Mouse (Mus musculus): ENCODE measurements at regions not wholly inside any gene's neighbourhood (a gene's known extent, or its start where the extent isn't known, plus 50 kb on each side); places are given as distances from the start of the nearest gene placed in this dataset.

DNA sequence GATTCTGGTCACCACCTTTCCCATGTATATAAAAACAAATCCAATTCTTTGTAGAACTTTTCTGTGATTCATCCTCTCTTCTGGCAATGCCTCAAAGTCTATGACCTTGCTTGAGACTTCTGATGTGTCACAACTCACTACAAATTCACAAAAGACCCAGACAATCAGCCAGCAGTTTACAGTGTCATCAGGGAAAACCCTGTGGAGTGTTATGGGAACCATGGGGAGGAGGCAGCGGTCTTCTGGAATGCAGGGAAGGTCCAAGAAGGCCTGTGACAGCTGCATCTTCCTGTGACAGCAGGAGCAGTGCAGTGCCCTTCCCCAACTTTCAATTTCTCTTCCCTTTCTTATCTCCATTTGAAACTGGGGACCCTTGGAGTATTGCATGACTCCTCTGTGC is 877.9 kb downstream of the A830018L16Rik start:
- no peak for DNase-seq (ENCODE audit: low spot score in 2 of 2)

DNA sequence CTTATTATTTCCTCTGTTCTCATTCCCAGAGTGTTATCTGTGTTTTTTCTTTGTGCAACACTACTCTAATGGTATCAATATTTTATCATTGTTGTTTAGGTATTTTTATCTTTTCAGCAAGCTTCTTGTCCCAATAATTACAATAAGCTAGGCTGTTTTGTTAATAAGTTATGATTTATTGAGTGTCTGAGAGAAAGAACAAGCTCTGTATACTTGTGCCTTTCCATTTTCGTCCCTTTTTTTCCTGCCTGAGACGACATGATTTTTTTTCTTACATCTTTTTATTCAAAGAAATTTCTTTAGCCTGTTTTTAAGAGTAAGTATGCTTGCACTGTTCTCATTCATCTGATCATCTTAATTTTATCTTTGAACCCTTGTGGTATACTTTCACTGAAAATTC is 904.1 kb downstream of the A830018L16Rik start:
- DNase-seq (ENCODE audit: low spot score in 2 of 2) = no peak

DNA sequence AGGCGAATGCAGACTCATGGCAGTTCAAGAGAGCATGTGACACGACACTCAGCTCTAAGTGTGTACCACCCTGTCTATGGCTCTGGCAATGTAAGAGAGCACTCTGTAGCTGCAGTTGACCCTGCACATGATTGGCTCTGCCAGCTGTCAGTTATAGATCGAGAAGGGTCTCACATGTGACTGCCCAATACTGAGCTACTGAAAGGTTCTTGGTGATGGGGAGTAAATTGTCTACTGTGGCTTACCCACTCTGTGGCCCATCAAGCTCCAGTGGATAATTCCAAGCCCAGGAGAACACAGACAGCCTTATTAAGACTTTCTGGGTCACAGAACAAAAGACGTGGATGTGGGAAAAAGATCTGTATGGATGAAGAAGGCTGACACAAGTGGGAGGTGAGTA is 920.3 kb downstream of the A830018L16Rik start:
- DNase-seq (ENCODE audit: low spot score in 2 of 2) = no peak

DNA sequence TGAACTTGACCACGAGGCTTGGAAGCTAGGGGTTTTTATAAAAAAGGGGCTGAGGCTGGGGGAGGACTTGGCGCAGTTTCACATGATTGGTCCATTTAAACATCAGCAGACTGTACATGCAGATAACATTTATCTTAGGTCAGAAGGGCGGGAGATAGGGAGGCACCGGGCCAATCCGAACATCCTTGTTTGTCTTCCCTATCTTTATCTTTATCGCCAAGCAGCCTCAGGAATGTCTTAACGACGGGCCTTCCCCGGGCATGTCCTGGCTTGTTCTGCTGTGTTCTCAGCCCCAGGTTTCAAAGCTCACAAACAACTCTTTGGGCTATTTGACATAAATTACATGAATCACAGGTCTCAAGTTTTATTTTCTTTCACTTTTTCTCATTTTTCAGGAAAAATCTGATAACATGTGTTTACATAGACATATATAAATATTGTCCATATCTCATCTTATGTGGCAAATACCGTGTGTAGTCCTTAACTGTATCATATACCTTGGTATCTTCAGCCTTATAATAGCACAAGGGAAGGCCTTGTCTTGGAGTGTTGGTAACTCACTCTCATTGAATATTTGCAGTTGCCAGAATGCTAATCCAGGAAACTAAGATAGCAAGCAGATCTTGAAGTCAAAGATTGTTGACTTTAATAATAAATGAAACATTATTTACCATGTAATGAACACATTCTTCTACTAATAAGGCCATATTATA is 931.0 kb downstream of the A830018L16Rik start:
- DNase-seq (ENCODE audit: low spot score in 2 of 2) = no peak

DNA sequence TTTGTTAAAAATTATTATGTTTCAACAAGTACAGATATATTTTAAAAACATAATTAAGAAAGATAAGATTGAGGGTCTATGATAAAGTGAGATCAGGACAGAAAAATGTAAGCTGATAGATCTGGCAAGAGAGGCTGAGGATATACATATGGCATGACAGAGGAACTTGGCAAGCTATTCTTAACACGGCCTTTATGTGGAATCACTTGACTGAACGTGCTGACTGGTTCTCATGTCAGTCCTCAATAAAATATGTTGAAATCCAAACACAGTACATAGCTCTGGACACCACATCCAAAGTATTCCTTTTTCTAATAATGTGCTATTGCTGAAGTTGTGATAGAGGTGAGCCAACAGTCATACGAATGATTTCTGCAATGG is 931.5 kb downstream of the A830018L16Rik start:
- no peak for DNase-seq (ENCODE audit: low spot score in 2 of 2)

DNA sequence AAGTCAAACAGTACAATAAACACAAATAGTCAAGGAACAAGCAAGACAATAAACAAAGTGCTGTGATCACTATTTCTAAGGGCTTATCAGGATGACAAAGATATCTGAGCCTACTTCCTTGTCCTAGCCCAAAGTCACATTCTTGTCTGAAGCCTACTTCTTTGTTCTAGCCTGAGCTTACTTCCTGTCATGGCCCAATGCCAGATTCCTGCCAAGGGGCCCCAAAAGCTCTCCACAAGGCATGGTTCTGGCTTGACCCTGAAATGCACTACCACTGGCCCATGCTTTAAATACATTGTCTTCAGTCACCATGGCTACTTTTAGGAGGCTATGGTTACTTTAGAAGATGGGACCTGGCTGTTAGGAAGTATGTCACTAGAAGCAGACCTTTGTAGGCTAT is 940.6 kb downstream of the A830018L16Rik start:
- no peak for DNase-seq (ENCODE audit: low spot score in 2 of 2)

DNA sequence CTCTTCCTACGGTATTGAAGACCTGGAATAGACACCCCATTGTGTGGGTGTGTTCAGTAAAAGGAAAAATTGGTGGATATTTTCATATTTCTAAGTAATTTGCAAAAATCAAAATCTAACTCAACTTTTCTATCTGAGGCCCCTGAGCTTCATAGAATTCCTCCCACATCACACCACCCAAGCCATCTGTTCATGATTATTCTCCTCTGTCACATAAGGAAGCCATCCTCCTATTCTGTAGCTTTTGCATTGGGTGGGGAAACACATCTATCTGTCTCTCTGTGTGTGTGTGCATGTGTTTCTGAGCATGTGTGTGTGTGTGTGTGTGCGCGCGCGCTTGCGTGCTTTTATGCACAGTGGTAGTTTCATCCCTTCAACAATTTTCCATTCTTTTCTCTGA is 954.0 kb downstream of the A830018L16Rik start:
- DNase-seq (ENCODE audit: low spot score in 2 of 2) = peak; percentile 66 to 86

DNA sequence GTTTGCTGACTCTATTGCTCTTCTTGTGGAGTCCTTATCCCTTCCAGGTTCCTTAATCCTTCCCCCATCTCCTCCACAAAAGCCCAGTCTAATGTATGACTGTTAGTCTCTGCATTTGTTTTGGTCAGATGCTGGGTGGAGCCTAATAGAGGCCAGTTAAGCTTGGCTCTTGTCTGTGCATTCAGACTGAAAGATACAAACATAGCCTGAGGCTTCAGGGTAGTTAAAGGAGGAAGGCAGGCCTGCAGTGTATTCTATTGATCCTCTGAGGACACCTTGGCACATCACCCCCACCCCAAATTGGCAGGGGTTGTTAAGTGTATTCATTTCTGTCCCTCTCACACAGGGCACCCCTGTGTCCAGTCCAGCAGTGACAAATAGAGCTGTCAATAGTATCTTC is 959.1 kb downstream of the A830018L16Rik start:
- DNase-seq (ENCODE audit: low spot score in 2 of 2) = no peak

DNA sequence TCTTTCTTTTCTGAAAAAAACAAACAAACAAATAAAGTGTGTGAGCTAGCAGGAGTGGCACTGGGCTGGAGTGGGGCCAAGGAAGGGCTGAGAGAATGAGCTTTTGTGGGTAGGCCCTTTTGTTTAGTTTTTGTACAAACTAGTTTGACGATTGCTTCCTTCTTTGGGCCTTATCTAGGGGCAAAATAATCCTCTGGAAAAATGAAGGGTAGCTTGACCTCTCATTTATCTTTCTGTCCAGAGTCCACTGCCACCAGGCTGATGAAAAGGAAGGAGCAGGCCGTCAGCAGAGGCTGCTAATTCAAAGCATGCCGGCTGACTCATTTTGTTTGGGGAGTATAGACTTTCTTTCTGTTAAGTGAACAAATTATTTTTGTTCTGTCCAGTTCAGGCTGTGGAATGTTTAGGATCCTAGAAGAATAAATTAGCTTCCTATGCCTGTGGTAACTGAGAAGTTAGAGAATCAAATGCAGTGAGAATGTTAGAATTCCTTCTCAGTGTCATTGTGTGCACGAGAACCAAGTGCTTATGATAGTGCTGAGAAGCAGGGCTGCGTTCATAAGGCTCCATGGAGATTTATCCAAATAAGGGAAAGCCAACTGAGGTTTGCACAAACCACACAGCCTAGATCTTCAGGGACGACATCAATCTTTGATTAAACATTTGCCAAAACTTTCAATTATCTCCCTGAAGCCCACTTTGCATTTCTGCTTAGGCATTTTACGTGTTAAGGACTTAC is 984.4 kb downstream of the A830018L16Rik start:
- no peak for DNase-seq (ENCODE audit: low spot score in 2 of 2)

DNA sequence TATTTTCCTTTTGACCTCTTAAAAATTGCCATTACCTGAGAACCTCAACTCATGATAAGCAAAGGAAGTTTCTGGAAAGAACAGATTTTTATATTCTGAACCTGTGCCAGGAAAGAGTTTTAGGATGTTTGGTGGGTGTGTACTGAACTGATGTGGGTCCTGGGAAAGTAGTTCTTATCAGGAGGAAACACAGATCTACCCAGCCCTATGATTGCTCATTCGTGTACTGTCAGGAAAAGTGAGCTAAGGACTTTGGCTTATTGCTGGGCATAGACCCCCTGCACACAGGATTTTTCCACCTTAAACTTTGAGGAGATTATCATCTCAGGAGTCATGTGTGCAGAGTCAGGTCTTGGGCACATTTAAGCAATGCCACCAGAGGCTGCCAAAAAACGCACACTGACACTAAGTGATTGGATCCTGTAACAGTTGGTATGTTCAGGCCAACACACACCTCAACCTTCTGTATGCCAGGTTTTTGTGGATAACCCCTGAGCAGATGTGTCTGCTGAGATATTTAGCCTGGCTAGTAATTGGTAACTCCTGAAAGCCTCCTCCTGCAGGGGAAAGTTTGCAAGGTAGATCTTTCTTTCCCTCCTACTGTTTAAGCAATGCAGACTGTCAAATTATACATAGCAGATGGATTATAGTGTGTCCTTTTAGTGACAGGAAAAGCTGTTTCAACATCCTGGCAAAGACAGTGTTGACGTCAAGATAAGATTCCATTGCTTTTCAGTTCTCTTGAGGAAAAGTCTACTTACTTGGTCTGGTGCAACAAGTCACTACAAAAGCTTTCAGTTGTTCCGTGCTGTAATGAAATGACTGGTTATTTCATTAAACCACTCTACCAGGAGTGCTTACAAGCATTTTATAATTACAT is 991.7 kb downstream of the A830018L16Rik start:
- DNase-seq (ENCODE audit: low spot score in 2 of 2) = peak in 1 of 2 experiments; percentile 10

DNA sequence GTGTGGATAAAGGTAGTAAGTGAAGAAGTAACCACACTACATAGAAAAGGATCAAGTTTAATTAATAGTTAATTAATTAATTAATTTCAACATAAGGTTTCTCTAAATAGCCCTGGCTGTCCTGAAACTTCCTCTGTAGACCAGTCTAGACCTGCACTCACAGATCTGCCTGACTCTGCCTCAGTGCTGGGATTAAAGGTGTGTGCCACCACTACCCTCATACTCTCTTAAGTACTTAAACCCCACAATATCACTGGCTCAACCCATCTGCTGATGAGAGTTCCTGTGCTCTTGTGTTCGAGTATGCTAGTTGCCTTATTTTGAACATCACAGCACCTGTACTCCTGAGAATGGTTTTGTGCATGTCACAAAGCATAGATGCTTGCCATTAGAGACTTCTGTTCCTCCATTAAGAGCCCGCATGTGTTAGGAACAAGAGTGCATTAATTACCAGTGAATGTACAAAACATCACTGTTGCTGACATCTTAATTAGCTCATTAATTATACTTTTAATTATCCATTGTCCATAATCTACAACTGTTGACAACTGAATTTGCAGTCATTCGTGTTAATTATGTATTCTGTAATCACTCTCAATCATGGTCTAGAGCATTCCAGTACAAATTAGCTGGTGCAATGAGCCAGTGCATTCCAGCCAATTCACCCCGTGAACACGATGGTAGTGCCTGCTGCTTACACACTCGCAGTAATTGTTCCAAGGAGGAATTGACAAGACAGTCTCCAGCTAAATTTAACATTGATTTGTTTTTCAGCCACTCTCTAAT is 996.0 kb downstream of the A830018L16Rik start:
- DNase-seq (ENCODE audit: low spot score in 2 of 2) = no peak

DNA sequence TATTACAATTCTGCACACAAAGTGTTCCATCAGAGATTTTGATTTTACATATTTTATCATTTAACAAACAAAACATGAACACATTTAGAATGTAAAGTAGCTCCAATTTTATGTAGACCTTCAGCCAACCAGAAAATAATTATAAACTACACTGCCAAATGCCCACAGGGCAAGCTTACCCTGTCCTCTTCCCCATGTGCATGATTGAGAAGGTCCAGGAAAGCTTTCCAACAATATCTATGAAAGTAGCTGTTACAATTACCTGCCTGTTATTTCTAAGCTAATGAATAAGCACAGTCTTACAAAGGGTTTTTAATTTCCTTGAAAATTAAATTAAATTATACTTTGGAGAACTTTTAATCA is 996.6 kb downstream of the A830018L16Rik start:
- no peak for DNase-seq (ENCODE audit: low spot score in 2 of 2)

DNA sequence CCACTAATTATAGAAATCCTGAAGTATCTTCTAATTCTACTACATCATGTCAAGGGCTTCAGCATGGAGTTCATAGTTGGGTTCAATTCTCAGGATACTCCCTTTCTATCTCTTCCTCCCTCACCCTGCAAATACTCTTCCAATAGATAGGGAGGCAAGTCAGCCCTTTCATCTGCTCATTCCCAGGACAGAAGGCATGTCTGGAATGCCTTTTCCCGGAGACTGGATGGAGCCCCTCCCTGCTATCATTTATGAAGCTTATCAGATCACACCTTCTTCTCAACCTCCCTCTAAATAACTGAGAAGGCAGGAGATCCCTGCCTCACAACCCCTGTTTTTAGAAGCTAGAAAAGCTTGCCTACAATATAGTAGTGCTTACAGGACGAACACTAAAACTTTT is 1010.6 kb downstream of the A830018L16Rik start:
- no peak for DNase-seq (ENCODE audit: low spot score in 2 of 2)

DNA sequence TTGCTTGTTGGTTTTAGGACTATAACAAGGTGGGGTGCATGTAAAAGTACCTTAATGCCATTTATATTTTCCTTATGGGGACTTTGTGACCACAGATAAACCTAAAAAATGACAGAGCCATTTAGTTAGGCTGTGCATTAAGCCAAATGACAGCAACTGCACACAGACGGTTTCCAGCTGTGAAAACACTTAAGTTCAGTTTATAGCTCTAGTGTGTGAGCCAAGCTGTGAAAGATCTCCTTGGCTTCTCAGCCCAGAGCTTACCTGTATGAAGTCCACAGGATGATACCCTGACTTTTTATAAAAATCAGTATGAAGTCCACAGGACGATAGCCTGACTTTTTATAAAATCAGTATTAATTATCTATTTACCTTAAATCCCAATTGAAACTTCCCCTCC is 1024.0 kb downstream of the A830018L16Rik start:
- no peak for DNase-seq (ENCODE audit: low spot score in 2 of 2)

DNA sequence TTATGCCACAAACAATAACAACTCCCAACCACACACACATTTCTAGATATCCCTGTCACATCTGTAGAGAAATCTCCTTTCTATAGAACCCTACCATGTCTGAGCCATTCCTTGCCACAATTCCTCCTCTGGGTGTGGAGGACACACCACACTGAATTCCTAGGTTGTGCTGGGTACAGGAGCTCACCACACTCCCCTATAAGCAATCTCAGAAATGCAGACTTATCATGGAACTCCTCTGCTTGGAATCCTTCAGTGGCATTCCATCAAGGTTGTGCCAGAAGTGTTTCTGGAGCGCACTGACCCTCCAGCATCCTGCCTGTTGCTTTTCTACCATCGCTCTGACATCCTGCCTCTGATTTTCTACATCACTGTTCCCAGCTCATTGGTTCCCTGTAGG is 1052.3 kb downstream of the A830018L16Rik start:
- no peak for DNase-seq (ENCODE audit: low spot score in 2 of 2)

DNA sequence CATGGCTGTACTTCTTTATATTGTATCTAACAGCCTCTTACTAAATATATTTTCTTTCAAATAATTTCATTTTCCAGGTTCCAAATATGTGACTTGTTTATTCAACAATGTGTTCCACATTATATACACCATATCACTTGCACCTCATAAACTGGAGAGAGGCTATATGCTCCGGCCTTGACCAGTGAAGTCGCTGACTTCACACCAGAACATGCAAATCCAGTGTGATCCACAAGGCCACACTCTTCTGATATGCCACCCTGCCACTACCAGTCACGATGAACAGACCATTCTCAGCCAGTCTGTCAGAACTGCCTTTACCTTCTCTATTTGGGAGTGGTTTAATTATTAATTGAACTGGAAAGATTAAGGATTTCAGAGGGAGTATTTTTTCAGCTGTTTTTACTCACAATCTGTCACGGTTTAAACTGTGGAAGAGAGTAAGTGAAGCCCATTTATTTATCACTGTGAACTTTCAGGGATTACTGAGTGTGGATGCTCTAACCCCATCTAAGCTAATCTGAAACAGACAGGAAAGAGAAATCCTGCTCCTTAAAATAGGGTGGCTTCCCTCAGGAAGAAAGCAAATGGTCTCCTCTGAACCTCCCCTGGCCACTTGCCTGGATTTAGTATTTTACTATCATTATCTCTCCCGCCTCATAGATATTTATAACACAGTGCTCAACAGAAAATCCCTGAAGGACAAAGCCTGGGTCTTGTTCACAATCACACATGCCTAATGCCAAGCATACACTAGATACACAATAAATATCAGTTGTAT is 1065.3 kb downstream of the A830018L16Rik start:
- DNase-seq (ENCODE audit: low spot score in 2 of 2) = no peak

DNA sequence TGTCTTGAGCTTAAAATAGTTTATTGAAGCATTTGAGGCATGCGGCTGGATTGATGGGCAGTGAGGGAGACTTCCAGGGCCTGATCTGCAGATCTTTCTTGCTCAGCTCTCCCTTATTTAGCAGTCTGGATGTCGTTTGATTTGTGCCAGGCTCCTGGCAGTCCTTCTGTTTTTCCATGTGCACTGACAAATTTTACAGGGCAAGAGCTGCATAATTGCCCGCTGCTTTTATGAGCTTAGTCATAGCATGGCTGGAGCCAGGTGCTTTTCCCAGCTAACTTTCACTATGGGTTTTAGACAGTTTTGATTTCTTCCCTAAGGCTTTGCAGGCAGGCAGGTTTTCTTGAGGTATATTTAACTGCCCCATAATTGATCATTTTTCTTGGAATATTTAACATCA is 1086.5 kb downstream of the A830018L16Rik start:
- peak; percentile 29 to 42 for DNase-seq (ENCODE audit: low spot score in 2 of 2)

DNA sequence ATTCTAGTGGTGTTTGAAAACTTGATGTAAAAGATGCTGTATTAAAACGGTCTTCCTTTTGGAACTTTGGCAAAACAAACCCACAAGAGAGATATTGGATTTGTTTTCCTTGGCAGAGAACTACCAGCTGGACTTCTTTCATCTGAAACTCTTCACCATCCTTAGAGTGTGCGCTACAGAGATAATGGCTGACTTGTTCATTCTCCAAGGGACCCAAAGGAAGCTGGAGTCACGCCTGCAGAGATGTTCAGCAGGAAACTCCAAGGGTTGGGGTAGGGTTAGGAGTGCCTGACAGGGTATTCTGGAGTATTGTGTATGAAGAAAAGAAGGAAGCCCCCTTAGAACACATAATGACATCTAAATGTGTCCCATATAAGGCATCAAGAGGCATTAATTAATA is 1094.1 kb downstream of the A830018L16Rik start:
- DNase-seq (ENCODE audit: low spot score in 2 of 2) = no peak

DNA sequence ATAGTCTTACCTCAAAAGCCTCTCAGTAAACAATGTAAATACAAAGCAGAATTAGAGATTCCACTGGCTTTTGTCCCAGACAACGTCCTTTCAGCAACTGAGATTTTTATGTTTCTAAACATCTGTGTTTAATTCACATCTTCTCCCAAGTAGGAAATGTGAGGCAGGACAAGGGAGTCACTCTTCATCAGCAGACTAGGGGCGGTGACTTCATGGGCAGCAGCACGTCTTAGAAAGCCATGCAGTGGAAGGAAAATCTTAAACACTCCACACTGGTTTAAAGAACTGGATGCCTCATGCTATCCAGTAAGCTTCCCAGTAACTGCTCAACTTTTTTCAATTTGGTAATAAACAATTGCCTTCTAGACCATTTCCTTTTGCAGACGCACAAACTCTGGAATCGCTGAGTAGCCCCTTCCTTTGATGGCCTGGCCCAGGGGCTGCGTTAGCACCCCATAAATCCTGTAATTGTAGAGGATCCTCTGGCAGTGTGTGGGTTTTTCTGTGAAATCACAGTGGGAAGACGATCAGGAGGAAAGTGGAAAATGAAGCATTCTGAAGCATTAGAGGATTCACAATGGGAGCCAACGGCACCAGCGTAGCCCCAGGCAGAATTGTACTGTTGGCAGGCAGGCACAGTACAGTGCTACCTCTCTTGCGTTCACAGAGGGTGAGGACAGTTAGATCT is 1096.4 kb downstream of the A830018L16Rik start:
- no peak for DNase-seq (ENCODE audit: low spot score in 2 of 2)

DNA sequence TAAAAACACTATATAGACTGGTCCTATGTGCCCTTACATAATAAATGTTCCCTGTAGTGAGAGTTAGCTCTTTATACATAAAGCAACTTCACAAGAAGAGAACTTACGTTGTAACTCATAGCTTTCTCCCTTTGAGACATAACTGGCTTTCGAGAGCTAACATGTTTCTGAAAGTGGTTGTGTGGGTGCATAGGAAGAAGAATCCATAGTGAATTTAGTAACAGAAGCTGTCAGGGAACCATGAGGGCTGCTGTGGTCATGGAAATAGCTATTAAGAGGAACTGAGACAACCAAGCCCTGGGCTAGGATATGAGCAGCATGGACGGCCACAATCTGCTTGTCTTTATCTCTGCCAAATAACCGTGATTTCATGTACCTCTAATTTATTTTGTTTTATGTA is 1105.7 kb downstream of the A830018L16Rik start:
- no peak for DNase-seq (ENCODE audit: low spot score in 2 of 2)

Measured in layer of hippocampus, adult 18-20 months (tissue).